Mouse (Mus musculus) liver, embryonic 12.5 days (tissue): ENCODE results near the gene Gm21874. TPM values are rescaled to one million over a fixed set of nuclear protein-coding genes. Genes with fewer than 3 reads are reported as not detected.
"Not testable (repeated sequence)": the region's sequence is repeated elsewhere in the genome, so short reads cannot be mapped to it uniquely, and the experiment has no call there.

ENCODE experiments used
- ATAC-seq: fragments of 200-750 bp; cut with Nextera tagmentation; 2 replicates; pipeline ENCODE4 v1.8.0; 2017; ENCODE audit warnings: moderate number of reproducible peaks, mild to moderate bottlenecking, moderate library complexity
- H3K27ac ChIP-seq: fragments of 300-500 bp; sonication (generic); 2 replicates; pipeline ENCODE4 v1.5.1; 2016; ENCODE audit warnings: mild to moderate bottlenecking
- H3K27me3 ChIP-seq: fragments of 300-500 bp; sonication (generic); replicated peaks from 2 replicates; pipeline ENCODE4 v1.6.1; 2016; ENCODE audit warnings: mild to moderate bottlenecking, moderate library complexity
- H3K36me3 ChIP-seq: fragments of 300-500 bp; sonication (generic); 2 replicates; pipeline ENCODE4 v1.6.1; 2016; ENCODE audit warnings: mild to moderate bottlenecking, moderate library complexity
- H3K4me1 ChIP-seq: fragments of 300-500 bp; sonication (generic); 2 replicates; pipeline ENCODE4 v1.6.1; 2016
- H3K4me2 ChIP-seq: fragments of 300-500 bp; sonication (generic); 2 replicates; pipeline ENCODE4 v1.6.1; 2016; ENCODE audit warnings: mild to moderate bottlenecking, moderate library complexity
- H3K4me3 ChIP-seq: fragments of 300-500 bp; sonication (generic); 2 replicates; pipeline ENCODE4 v1.5.1; 2016; ENCODE audit warnings: mild to moderate bottlenecking, moderate library complexity
- H3K9ac ChIP-seq: fragments of 300-500 bp; sonication (generic); 2 replicates; pipeline ENCODE4 v1.6.1; 2016; ENCODE audit warnings: mild to moderate bottlenecking, moderate library complexity
- H3K9me3 ChIP-seq: fragments of 300-500 bp; sonication (generic); replicated peaks from 2 replicates; pipeline ENCODE4 v1.6.1; 2016; ENCODE audit warnings: mild to moderate bottlenecking, moderate library complexity
- polyA plus RNA-seq: library from polyadenylated mRNA; unstranded; fragments of >200 nt; fragmentation: Nextera tagmentation; extraction: Ambion mirVana; gene quantifications from 2 replicates; pipeline ENCODE4 v1.2.1, GENCODE M21; 2016

Gm21874 gene
- polyA plus RNA-seq = not detected in 2 replicates

DNA sequence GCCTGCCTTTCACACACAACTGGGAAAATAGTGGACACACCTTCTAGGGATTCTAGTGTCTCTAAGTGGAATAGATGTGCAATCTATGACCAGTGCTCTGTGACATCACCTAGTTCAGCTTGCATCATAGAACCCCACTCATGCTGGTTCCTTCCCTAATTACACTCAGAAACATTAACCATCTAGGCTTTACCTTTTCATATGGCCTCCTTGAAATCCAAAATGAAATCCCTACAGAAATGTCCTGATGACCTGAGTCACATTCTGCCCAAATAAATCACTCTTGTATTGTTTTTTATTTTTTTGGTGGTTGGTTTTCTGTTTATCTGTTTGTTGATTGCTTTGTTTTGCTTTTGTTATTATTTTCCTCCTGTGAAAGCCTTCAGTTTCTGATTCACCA lies at the start of gene Gm21874:
Gm21874 (minus strand) TSS at position 101 of the 400 bp plus-strand sequence.
- H3K4me2 ChIP-seq, H3K9me3 ChIP-seq, H3K9ac ChIP-seq, H3K36me3 ChIP-seq, H3K4me3 ChIP-seq, ATAC-seq, H3K4me1 ChIP-seq, H3K27ac ChIP-seq, H3K27me3 ChIP-seq: not testable (repeated sequence)

Other genes with a start within 250 kb of the Gm21874 start
- gene Gm21721, start 214.0 kb downstream of the Gm21874 start, polyA plus RNA-seq = not detected in 2 replicates
- gene Gm21812, start 69.0 kb downstream of the Gm21874 start, polyA plus RNA-seq = not detected in 2 replicates